Mouse (Mus musculus) urinary bladder, adult 18-20 months (tissue): ENCODE measurements around the gene Glod4.
"Not testable (repeated sequence)": the region's sequence is repeated elsewhere in the genome, so short reads cannot be mapped to it uniquely, and the experiment has no call there.

Experiments
- DNase-seq, 2 experiments: peaks; one replicate each; pipeline ENCODE4 v3.0.0; 2022; ENCODE audit warnings: low spot score in 2 of 2, mixed read lengths in 2 of 2

Glod4 gene

GRCm38 (mm10) chr11:76257386-76257785 lies 13.9 kb upstream of the Glod4 start:
- no peak for DNase-seq

GRCm38 (mm10) chr11:76256129-76256528 lies 12.6 kb upstream of the Glod4 start:
- DNase-seq, result no peak

- DNase-seq, result no peak
Observed at GRCm38 (mm10) chr11:76255431-76256001, 12.0 kb upstream of the Glod4 start.

- no peak for DNase-seq
Observed at GRCm38 (mm10) chr11:76253918-76254264, 10.4 kb upstream of the Glod4 start.

GRCm38 (mm10) chr11:76253145-76253917 lies 9.8 kb upstream of the Glod4 start:
- peak; percentile 75 to 80 for DNase-seq

- DNase-seq, result no peak
Observed at GRCm38 (mm10) chr11:76252036-76252435, 8.5 kb upstream of the Glod4 start.

GRCm38 (mm10) chr11:76247239-76247638 lies 3.7 kb upstream of the Glod4 start:
- no peak for DNase-seq

GRCm38 (mm10) chr11:76246439-76246838 lies 2.9 kb upstream of the Glod4 start:
- DNase-seq, result no peak

- DNase-seq, result no peak
Observed at GRCm38 (mm10) chr11:76243811-76244546, 454 bp upstream of the Glod4 start.

GRCm38 (mm10) chr11:76239750-76240149 lies 3.8 kb downstream of the Glod4 start:
- DNase-seq, result no peak

GRCm38 (mm10) chr11:76236136-76236535 lies 7.4 kb downstream of the Glod4 start:
- DNase-seq, result no peak

GRCm38 (mm10) chr11:76225051-76225450 lies 18.5 kb downstream of the Glod4 start:
- no peak for DNase-seq

- no peak for DNase-seq
Observed at GRCm38 (mm10) chr11:76224631-76225030, 18.9 kb downstream of the Glod4 start.

- DNase-seq, result peak; percentile 91 to 93
Observed at GRCm38 (mm10) chr11:76217390-76217800, 26.1 kb downstream of the Glod4 start, which contains the start of the genes Dbil5 and Gemin4. TSS of gene Dbil5 (plus strand) at chr11:76217608. TSS of gene Gemin4 (minus strand) at chr11:76217664.

GRCm38 (mm10) chr11:76216681-76217389 lies 26.7 kb downstream of the Glod4 start:
- DNase-seq, result peak; percentile 31 to 37

- DNase-seq, result no peak
Observed at GRCm38 (mm10) chr11:76216049-76216540, 27.4 kb downstream of the Glod4 start.

GRCm38 (mm10) chr11:76215011-76215410 lies 28.5 kb downstream of the Glod4 start:
- DNase-seq, result no peak

- DNase-seq, result no peak
Observed at GRCm38 (mm10) chr11:76213841-76214240, 29.7 kb downstream of the Glod4 start.

- not testable (repeated sequence) for DNase-seq
Observed at GRCm38 (mm10) chr11:76211595-76211994, 31.9 kb downstream of the Glod4 start.

GRCm38 (mm10) chr11:76210228-76210985 lies 33.1 kb downstream of the Glod4 start:
- no peak for DNase-seq

GRCm38 (mm10) chr11:76206793-76207192 lies 36.7 kb downstream of the Glod4 start:
- DNase-seq, result no peak
